Mouse (Mus musculus): Measurements from ENCODE around the gene Ptpn7.

The Ptpn7 gene

GRCm38 (mm10) chr1:135126443-135127027 is 6.0 kb upstream of the Ptpn7 start:
- ATAC-seq (ENCODE audit: insufficient number of reproducible peaks, low FRiP score, low TSS enrichment): no peak

GRCm38 (mm10) chr1:135128011-135128441 is 4.5 kb upstream of the Ptpn7 start:
- no peak for ATAC-seq (ENCODE audit: insufficient number of reproducible peaks, low FRiP score, low TSS enrichment)

GRCm38 (mm10) chr1:135128986-135129385 is 3.5 kb upstream of the Ptpn7 start:
- ATAC-seq (ENCODE audit: insufficient number of reproducible peaks, low FRiP score, low TSS enrichment): no peak

GRCm38 (mm10) chr1:135129543-135130183 is 2.8 kb upstream of the Ptpn7 start:
- ATAC-seq (ENCODE audit: insufficient number of reproducible peaks, low FRiP score, low TSS enrichment): no peak

GRCm38 (mm10) chr1:135130376-135131018 is 2.0 kb upstream of the Ptpn7 start:
- no peak for ATAC-seq (ENCODE audit: insufficient number of reproducible peaks, low FRiP score, low TSS enrichment)

- no peak for ATAC-seq (ENCODE audit: insufficient number of reproducible peaks, low FRiP score, low TSS enrichment)
These were observed 1.5 kb upstream of the Ptpn7 start for GRCm38 (mm10) chr1:135131034-135131433.

GRCm38 (mm10) chr1:135131560-135131959 is 940 bp upstream of the Ptpn7 start:
- no peak for ATAC-seq (ENCODE audit: insufficient number of reproducible peaks, low FRiP score, low TSS enrichment)

GRCm38 (mm10) chr1:135132893-135133369 is 431 bp downstream of the Ptpn7 start:
- ATAC-seq (ENCODE audit: insufficient number of reproducible peaks, low FRiP score, low TSS enrichment): no peak

- no peak for ATAC-seq (ENCODE audit: insufficient number of reproducible peaks, low FRiP score, low TSS enrichment)
These were observed 1.4 kb downstream of the Ptpn7 start for GRCm38 (mm10) chr1:135133678-135134435.

- no peak for ATAC-seq (ENCODE audit: insufficient number of reproducible peaks, low FRiP score, low TSS enrichment)
These were observed 2.7 kb downstream of the Ptpn7 start for GRCm38 (mm10) chr1:135135111-135135787.

GRCm38 (mm10) chr1:135136500-135136899 is 4.0 kb downstream of the Ptpn7 start:
- 0 out of 2 replicates have a peak, but pooled peaks have one; percentile 33 for ATAC-seq (ENCODE audit: insufficient number of reproducible peaks, low FRiP score, low TSS enrichment)

- ATAC-seq (ENCODE audit: insufficient number of reproducible peaks, low FRiP score, low TSS enrichment): no peak
These were observed 7.4 kb downstream of the Ptpn7 start for GRCm38 (mm10) chr1:135139906-135140305.

- no peak for ATAC-seq (ENCODE audit: insufficient number of reproducible peaks, low FRiP score, low TSS enrichment)
These were observed 10.0 kb downstream of the Ptpn7 start for GRCm38 (mm10) chr1:135142452-135142851.

GRCm38 (mm10) chr1:135143940-135144339 is 11.4 kb downstream of the Ptpn7 start:
- no peak for ATAC-seq (ENCODE audit: insufficient number of reproducible peaks, low FRiP score, low TSS enrichment)

GRCm38 (mm10) chr1:135146077-135146945 is 13.8 kb downstream of the Ptpn7 start, which contains the start of gene Arl8a:
Gene Arl8a (plus strand): TSS chr1:135146824.
- peak; percentile 79 for ATAC-seq (ENCODE audit: insufficient number of reproducible peaks, low FRiP score, low TSS enrichment)

- ATAC-seq (ENCODE audit: insufficient number of reproducible peaks, low FRiP score, low TSS enrichment): peak; percentile 50
These were observed 14.6 kb downstream of the Ptpn7 start for GRCm38 (mm10) chr1:135146946-135147701.

- ATAC-seq (ENCODE audit: insufficient number of reproducible peaks, low FRiP score, low TSS enrichment): no peak
These were observed 15.2 kb downstream of the Ptpn7 start for GRCm38 (mm10) chr1:135147702-135148058.

GRCm38 (mm10) chr1:135148476-135148875 is 16.0 kb downstream of the Ptpn7 start:
- ATAC-seq (ENCODE audit: insufficient number of reproducible peaks, low FRiP score, low TSS enrichment): no peak

GRCm38 (mm10) chr1:135148996-135149395 is 16.5 kb downstream of the Ptpn7 start:
- ATAC-seq (ENCODE audit: insufficient number of reproducible peaks, low FRiP score, low TSS enrichment): no peak
